Mouse (Mus musculus) bone marrow, adult 2 months (tissue): ENCODE data around the gene Gm20716.

Experiments used
- CTCF ChIP-seq: fragments of 200-500 bp; IDR thresholded peaks from 2 replicates; pipeline ENCODE4 v1.5.1; 2011; ENCODE audit warnings: low read length, control low read depth; ENCODE audit not compliant: control insufficient read depth, insufficient read depth
- POLR2A ChIP-seq: fragments of 200-500 bp; IDR thresholded peaks from 2 replicates; pipeline ENCODE4 v1.6.1; 2011; ENCODE audit warnings: low read depth, mild to moderate bottlenecking, control low read depth, low read length, borderline replicate concordance; ENCODE audit not compliant: control insufficient read depth

GRCm38 (mm10) chr2:168245571-168245970, 15.4 kb upstream of the Gm20716 start:
- no peak for TF ChIP-seq POLR2A
- TF ChIP-seq CTCF = no peak
